Mouse (Mus musculus): ENCODE data around the gene Ubl7.

GRCm38 (mm10) chr9:57959886-57960866, 49.4 kb downstream of the Ubl7 start:
- TF ChIP-seq CTCF (IDR thresholded peaks at IDR 0.05; ENCODE audit: insufficient read depth, low read length) (no peak), POLR2A (IDR thresholded peaks at IDR 0.05; ENCODE audit: borderline replicate concordance, extremely low read depth, low read depth, low read length) (no peak)

Data from lung, adult 2 months (tissue).